Mouse (Mus musculus) midbrain, embryonic 16.5 days (tissue): Measurements from ENCODE around the gene Mindy4. TPM values are rescaled to one million over a fixed set of nuclear protein-coding genes. Genes with fewer than 3 reads are reported as not detected.

Experiments used
- ATAC-seq: fragments of 200-750 bp; cut with Nextera tagmentation; 2 replicates; pipeline ENCODE4 v1.8.0; 2017; ENCODE audit warnings: moderate TSS enrichment
- H3K27ac ChIP-seq: fragments of 300-500 bp; sonication (generic); 2 replicates; pipeline ENCODE4 v1.5.1; 2014; ENCODE audit warnings: mild to moderate bottlenecking, low read length, mixed read lengths
- H3K27me3 ChIP-seq: fragments of 300-500 bp; sonication (generic); 2 replicates; pipeline ENCODE4 v1.6.1; 2014; ENCODE audit warnings: low read depth, low read length, mixed read lengths; ENCODE audit not compliant: control insufficient read depth, insufficient read depth
- H3K36me3 ChIP-seq: fragments of 300-500 bp; sonication (generic); 2 replicates; pipeline ENCODE4 v1.6.1; 2014; ENCODE audit warnings: mild to moderate bottlenecking, low read length, moderate library complexity, mixed read lengths; ENCODE audit not compliant: control insufficient read depth, insufficient read depth
- H3K4me1 ChIP-seq: fragments of 300-500 bp; sonication (generic); 2 replicates; pipeline ENCODE4 v1.6.1; 2014; ENCODE audit warnings: mild to moderate bottlenecking, low read length, mixed read lengths; ENCODE audit not compliant: control insufficient read depth, insufficient read depth
- H3K4me2 ChIP-seq: fragments of 300-500 bp; sonication (generic); 2 replicates; pipeline ENCODE4 v1.6.1; 2014; ENCODE audit warnings: mild to moderate bottlenecking, low read length, mixed read lengths
- H3K4me3 ChIP-seq: fragments of 300-500 bp; sonication (generic); 2 replicates; pipeline ENCODE4 v1.5.1; 2014; ENCODE audit warnings: low read depth, mild to moderate bottlenecking, low read length, moderate library complexity, mixed read lengths
- H3K9ac ChIP-seq: fragments of 300-500 bp; sonication (generic); 2 replicates; pipeline ENCODE4 v1.6.1; 2014; ENCODE audit warnings: low read depth, low read length, mixed read lengths
- H3K9me3 ChIP-seq: fragments of 300-500 bp; sonication (generic); replicated peaks from 2 replicates; pipeline ENCODE4 v1.6.1; 2014; ENCODE audit warnings: mild to moderate bottlenecking, low read length, mixed read lengths; ENCODE audit not compliant: control insufficient read depth, poor library complexity, severe bottlenecking
- WGBS: fragments of 180-500 bp; shearing (Covaris S2); extraction: QIAGEN DNeasy Blood & Tissue Kit; methylation state at CpG from one replicate; pipeline ENCODE4 v1.1.7; 2014; 5-methylcytosine and 5-hydroxymethylcytosine counted together
- polyA plus RNA-seq: library from polyadenylated mRNA; unstranded; fragments of >200 nt; fragmentation: Nextera tagmentation; extraction: Ambion mirVana; gene quantifications from 2 replicates; pipeline ENCODE4 v1.2.1, GENCODE M21; 2015

The Mindy4 gene
- polyA plus RNA-seq, 1 experiment from 2014 or later = 12.6 TPM

GRCm38 (mm10) chr6:55319585-55320551 is 116.7 kb downstream of the Mindy4 start:
- Histone ChIP-seq H3K36me3 (no peaks in the 10 kb centered on the region), H3K9ac (no peak overlapping the region), H3K4me2 (no peak overlapping the region), H3K4me1 (no peaks in the 10 kb centered on the region), H3K27ac (no peak overlapping the region), H3K27me3 (no peaks in the 10 kb centered on the region), H3K4me3 (no peak overlapping the region), H3K9me3 (no peaks in the 10 kb centered on the region)
- 77% methylated on average over 14 of the region's 14 CpGs for WGBS
- ATAC-seq = no peak

GRCm38 (mm10) chr6:55320894-55321293 is 117.7 kb downstream of the Mindy4 start:
- Histone ChIP-seq H3K4me1 (no peaks in the 10 kb centered on the region), H3K9me3 (no peaks in the 10 kb centered on the region), H3K36me3 (no peaks in the 10 kb centered on the region), H3K9ac (no peak overlapping the region), H3K27me3 (no peaks in the 10 kb centered on the region), H3K27ac (no peak overlapping the region), H3K4me3 (no peak overlapping the region), H3K4me2 (no peak overlapping the region)
- ATAC-seq = 0 out of 2 replicates have a peak, but pooled peaks have one; percentile 8
- 91% methylated on average over 4 of the region's 4 CpGs for WGBS

DNA sequence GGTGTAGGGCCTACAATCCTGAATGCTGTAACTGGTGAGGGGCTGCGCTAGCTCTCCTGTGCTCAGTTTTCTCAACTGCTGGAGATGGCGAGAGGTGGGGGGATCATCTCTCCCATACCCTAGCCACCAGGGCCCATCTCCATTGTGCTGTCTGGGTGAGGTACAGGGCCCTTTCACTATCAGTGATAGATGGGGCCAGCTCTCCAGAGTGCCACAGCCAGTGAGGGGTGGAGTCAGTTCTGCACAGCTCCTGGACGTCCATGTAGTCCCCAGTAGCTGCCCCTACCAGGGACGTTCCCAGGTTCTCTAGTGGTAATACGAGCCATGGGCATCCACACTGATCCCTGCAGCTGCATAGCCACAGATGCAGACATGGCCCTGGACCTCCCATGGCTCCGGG is 118.3 kb downstream of the Mindy4 start:
- ATAC-seq = 0 out of 2 replicates have a peak, but pooled peaks have one; percentile 19
- Histone ChIP-seq H3K4me2 (no peak overlapping the region), H3K9me3 (no peaks in the 10 kb centered on the region), H3K27ac (no peak overlapping the region), H3K4me1 (no peaks in the 10 kb centered on the region), H3K27me3 (no peaks in the 10 kb centered on the region), H3K9ac (no peak overlapping the region), H3K36me3 (no peaks in the 10 kb centered on the region), H3K4me3 (no peak overlapping the region)
- 83% methylated on average over 6 of the region's 6 CpGs for WGBS

DNA sequence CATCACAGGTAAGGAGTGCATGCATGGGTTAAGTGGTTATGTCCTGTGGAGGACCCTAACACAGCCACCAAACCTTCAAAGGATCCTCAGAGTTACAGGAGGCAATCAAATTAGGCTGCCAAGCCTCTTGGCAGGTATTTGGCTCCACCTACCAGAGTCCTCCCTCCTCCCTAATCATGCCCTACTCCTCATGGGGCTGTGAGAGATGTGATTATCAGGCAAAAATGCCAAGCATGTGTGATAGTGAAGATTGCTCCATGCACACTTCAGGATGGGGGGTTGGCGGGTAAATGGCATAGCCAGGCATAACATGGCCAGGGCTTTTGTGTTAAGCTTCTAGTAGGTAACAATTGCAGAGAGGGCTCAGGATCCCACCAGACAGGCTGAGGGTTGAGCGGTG is 119.8 kb downstream of the Mindy4 start:
- Histone ChIP-seq H3K4me1 (no peaks in the 10 kb centered on the region), H3K9me3 (no peaks in the 10 kb centered on the region), H3K4me3 (no peak overlapping the region), H3K36me3 (no peaks in the 10 kb centered on the region), H3K9ac (no peak overlapping the region), H3K27me3 (no peaks in the 10 kb centered on the region), H3K4me2 (no peak overlapping the region), H3K27ac (no peak overlapping the region)
- no peak for ATAC-seq
- WGBS = 94% methylated on average over 2 of the region's 2 CpGs

DNA sequence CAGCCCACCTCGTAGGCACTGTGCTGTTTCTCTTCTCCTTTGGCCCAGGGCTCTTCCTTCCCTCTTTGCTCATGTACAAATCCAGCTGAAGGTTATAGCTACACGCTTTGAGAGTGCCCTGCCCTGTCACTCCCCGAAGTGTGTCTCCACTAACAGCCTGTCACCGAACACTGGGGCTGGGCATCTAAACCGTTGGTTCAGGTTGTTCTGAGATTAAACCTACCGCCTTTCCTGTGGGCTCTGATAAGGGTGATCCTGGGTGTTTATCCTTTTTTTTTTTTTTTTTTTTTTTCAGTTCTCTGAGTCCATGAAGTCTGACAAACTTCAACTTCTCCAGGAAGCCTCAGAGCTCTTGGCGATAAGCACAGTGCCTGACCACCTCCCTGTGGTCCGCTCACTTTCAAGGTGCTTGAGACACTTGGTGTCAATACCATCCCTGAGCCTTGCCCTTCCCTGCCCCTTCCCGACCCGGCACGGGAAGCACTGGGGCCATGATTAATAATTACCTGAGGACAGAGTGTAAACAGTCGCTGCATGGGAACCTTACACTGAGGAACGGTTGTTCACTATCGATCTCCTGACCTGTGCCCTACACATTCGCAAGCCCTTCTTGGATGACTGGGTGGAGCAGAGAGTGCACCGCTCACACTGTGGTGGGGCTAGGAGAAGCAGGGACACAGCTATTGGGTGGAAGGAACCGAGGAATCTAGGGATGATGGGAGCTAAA is 120.9 kb downstream of the Mindy4 start:
- Histone ChIP-seq H3K9me3 (no peaks in the 10 kb centered on the region), H3K27me3 (no peaks in the 10 kb centered on the region), H3K4me3 (no peak overlapping the region), H3K4me2 (no peak overlapping the region), H3K9ac (no peak overlapping the region), H3K27ac (no peak overlapping the region), H3K36me3 (no peaks in the 10 kb centered on the region), H3K4me1 (no peaks in the 10 kb centered on the region)
- ATAC-seq = no peak
- 92% methylated on average over 17 of the region's 17 CpGs for WGBS

DNA sequence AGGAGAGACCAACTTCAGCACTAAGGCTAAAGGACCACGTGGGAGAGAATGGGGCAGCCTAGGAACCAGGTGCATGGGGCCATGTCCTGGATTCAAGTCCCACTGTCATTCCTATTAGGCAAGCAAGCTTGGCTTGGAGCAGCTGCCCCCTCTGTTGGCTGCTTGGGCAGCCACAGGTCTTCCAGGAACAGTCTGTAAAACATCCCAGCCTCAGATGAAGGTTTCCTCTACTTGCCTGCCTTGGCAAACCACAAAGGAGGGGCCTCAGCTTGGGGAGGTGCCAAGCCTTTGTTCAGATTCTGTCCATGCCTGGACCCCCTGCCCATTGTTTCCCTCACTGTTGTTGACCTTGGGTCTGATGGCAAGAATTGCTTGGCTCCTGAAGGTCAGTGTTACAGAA is 121.6 kb downstream of the Mindy4 start:
- Histone ChIP-seq H3K4me3 (no peak overlapping the region), H3K9me3 (no peaks in the 10 kb centered on the region), H3K4me2 (no peak overlapping the region), H3K27ac (no peak overlapping the region), H3K4me1 (no peaks in the 10 kb centered on the region), H3K36me3 (no peaks in the 10 kb centered on the region), H3K27me3 (no peaks in the 10 kb centered on the region), H3K9ac (no peak overlapping the region)
- no peak for ATAC-seq
- WGBS = 77% methylated on average over 1 of the region's 1 CpGs

DNA sequence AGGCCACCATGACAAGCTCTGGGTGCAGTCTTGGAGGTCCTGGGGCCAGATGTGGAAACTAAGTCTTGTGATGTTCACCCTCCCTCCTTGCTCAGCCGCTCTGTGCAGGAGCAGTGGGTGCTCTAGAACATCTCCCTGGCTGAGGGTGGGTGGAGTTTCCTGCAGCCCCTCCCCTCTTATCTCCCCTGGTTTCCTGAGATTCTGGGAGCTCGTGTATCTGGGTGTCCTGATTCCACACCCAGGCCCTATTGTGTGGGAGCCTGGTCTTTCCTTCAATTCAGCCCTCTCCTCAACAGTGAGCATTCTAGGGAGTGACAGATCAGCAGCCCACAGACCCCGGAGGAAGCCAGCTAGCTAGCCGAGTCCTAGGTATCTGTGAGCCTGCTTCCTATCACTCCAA is 123.1 kb downstream of the Mindy4 start:
- WGBS = 83% methylated on average over 4 of the region's 4 CpGs

GRCm38 (mm10) chr6:55327326-55327725 is 124.1 kb downstream of the Mindy4 start:
- Histone ChIP-seq H3K27ac (no peak overlapping the region), H3K27me3 (no peaks in the 10 kb centered on the region), H3K4me2 (no peak overlapping the region), H3K4me1 (peaks cover 5% of the 10 kb centered on the region), H3K4me3 (no peak overlapping the region), H3K36me3 (no peaks in the 10 kb centered on the region), H3K9ac (no peak overlapping the region), H3K9me3 (no peaks in the 10 kb centered on the region)
- no peak for ATAC-seq
- WGBS = 91% methylated on average over 13 of the region's 13 CpGs

More for the DNA sequence above, 123.1 kb downstream of the Mindy4 start:
- Histone ChIP-seq H3K4me1 (no peaks in the 10 kb centered on the region; the same call in 1 of the 2 replicates), H3K9ac (no peak overlapping the region), H3K9me3 (no peaks in the 10 kb centered on the region), H3K27me3 (no peaks in the 10 kb centered on the region), H3K4me3 (no peak overlapping the region), H3K4me2 (no peak overlapping the region), H3K27ac (no peak overlapping the region), H3K36me3 (no peaks in the 10 kb centered on the region)
- ATAC-seq = no peak

- Histone ChIP-seq H3K9ac (no peak overlapping the region), H3K27ac (no peak overlapping the region), H3K4me2 (no peak overlapping the region), H3K4me1 (peaks cover 5% of the 10 kb centered on the region), H3K4me3 (no peak overlapping the region), H3K27me3 (no peaks in the 10 kb centered on the region), H3K9me3 (no peaks in the 10 kb centered on the region), H3K36me3 (no peaks in the 10 kb centered on the region)
- no peak for ATAC-seq
- 75% methylated on average over 4 of the region's 4 CpGs for WGBS
Measured at GRCm38 (mm10) chr6:55328179-55328578, 125.0 kb downstream of the Mindy4 start.
